Mouse (Mus musculus) CH12.LX (cell line): ENCODE measurements at regions not wholly inside any gene's neighbourhood (a gene's known extent, or its start where the extent isn't known, plus 50 kb on each side); places are given as distances from the start of the nearest gene placed in this dataset.

ENCODE experiments used
- DNase-seq: peaks from one replicate; pipeline ENCODE4 v3.0.0-alpha.2; 2013; ENCODE audit errors: extremely low read depth
- H3K27ac ChIP-seq: 2 replicates; pipeline ENCODE4 v1.5.1; 2012; ENCODE audit warnings: low read depth, mild to moderate bottlenecking, control low read depth, moderate library complexity; ENCODE audit not compliant: insufficient read depth
- H3K27me3 ChIP-seq: replicated peaks from 2 replicates; pipeline ENCODE3; 2012; ENCODE audit warnings: inconsistent platforms
- H3K36me3 ChIP-seq, 2 experiments: replicated peaks in 1 of 2; 2 replicates each; pipeline versions ENCODE3 to v1.6.1; 2012; ENCODE audit warnings: inconsistent platforms in 1 of 2, low read length in 1 of 2, mild to moderate bottlenecking in 1 of 2, mixed read lengths in 1 of 2, moderate library complexity in 1 of 2; ENCODE audit not compliant: control insufficient read depth in 1 of 2, insufficient read depth in 1 of 2
- H3K4me1 ChIP-seq, 2 experiments: 2 replicates each; pipeline ENCODE4 v1.6.1; 2012; ENCODE audit warnings: inconsistent platforms in 1 of 2, moderate library complexity in 1 of 2; ENCODE audit not compliant: insufficient read depth in 2 of 2, control insufficient read depth in 1 of 2
- H3K4me2 ChIP-seq: 2 replicates; pipeline ENCODE4 v1.6.1; 2012; ENCODE audit warnings: low read depth, mild to moderate bottlenecking, control low read depth; ENCODE audit not compliant: poor library complexity, insufficient read depth, severe bottlenecking
- H3K4me3 ChIP-seq, 3 experiments: fragments of 150-350 bp in 1 of 3; sonication (generic) in 1 of 3; replicated peaks in 1 of 3; 2 replicates each; pipeline versions ENCODE3 to v1.5.1; 2011 to 2012; ENCODE audit warnings: low read depth in 2 of 3, low read length in 2 of 3, mild to moderate bottlenecking in 2 of 3, moderate library complexity in 2 of 3, control low read depth in 1 of 3, improper control_type of control experiment in 1 of 3, inconsistent platforms in 1 of 3, mixed read lengths in 1 of 3; ENCODE audit not compliant: poor library complexity in 1 of 3
- H3K79me2 ChIP-seq: replicated peaks from 2 replicates; pipeline ENCODE4 v1.6.1; 2012; ENCODE audit warnings: mild to moderate bottlenecking, moderate library complexity; ENCODE audit not compliant: control insufficient read depth, poor library complexity, insufficient read depth, severe bottlenecking; ENCODE audit errors: extremely low read depth
- H3K9ac ChIP-seq: 2 replicates; pipeline ENCODE4 v1.6.1; 2012; ENCODE audit warnings: low read depth, mild to moderate bottlenecking, control low read depth, moderate library complexity; ENCODE audit not compliant: insufficient read depth
- H3K9me3 ChIP-seq: replicated peaks from 2 replicates; pipeline ENCODE3; 2012; ENCODE audit warnings: low read length, inconsistent platforms, mixed read lengths
- BHLHE40 ChIP-seq: IDR thresholded peaks from 2 replicates; pipeline ENCODE4 v1.6.1; 2011; ENCODE audit warnings: mild to moderate bottlenecking, low read depth, low read length, improper control_type of control experiment
- ELF1 ChIP-seq: IDR thresholded peaks from 2 replicates; pipeline ENCODE4 v1.6.1; 2014; ENCODE audit warnings: low read depth, mild to moderate bottlenecking, inconsistent platforms, low read length, improper control_type of control experiment
- EP300 ChIP-seq: IDR thresholded peaks from 2 replicates; pipeline ENCODE4 v1.6.1; 2011; ENCODE audit warnings: low read length, improper control_type of control experiment
- GABPA ChIP-seq: IDR thresholded peaks from 2 replicates; pipeline ENCODE4 v1.6.1; 2012; ENCODE audit warnings: low read depth, low read length, improper control_type of control experiment, inconsistent platforms; ENCODE audit not compliant: insufficient replicate concordance
- IRF4 ChIP-seq: IDR thresholded peaks from 2 replicates; pipeline ENCODE4 v1.6.1; 2014; ENCODE audit warnings: low read depth, mild to moderate bottlenecking, inconsistent platforms, low read length, improper control_type of control experiment
- KAT2A ChIP-seq: IDR thresholded peaks from 2 replicates; pipeline ENCODE4 v1.6.1; 2012; ENCODE audit warnings: low read length, improper control_type of control experiment, inconsistent platforms; ENCODE audit not compliant: insufficient replicate concordance
- MAFK ChIP-seq: IDR thresholded peaks from 2 replicates; pipeline ENCODE4 v1.6.1; 2011; ENCODE audit warnings: low read length, improper control_type of control experiment; ENCODE audit not compliant: insufficient replicate concordance
- MAX ChIP-seq: IDR thresholded peaks from 2 replicates; pipeline ENCODE4 v1.6.1; 2011; ENCODE audit warnings: low read length, improper control_type of control experiment
- MAZ ChIP-seq: IDR thresholded peaks from 2 replicates; pipeline ENCODE4 v1.6.1; 2012; ENCODE audit warnings: low read depth, mild to moderate bottlenecking, inconsistent platforms, low read length, improper control_type of control experiment, moderate library complexity
- MEF2A ChIP-seq: IDR thresholded peaks from 2 replicates; pipeline ENCODE4 v1.6.1; 2014; ENCODE audit warnings: low read depth, mild to moderate bottlenecking, inconsistent platforms, low read length, improper control_type of control experiment, borderline replicate concordance
- MXI1 ChIP-seq: IDR thresholded peaks from 2 replicates; pipeline ENCODE4 v1.6.1; 2011; ENCODE audit warnings: mild to moderate bottlenecking, low read depth, low read length, improper control_type of control experiment
- NELFE ChIP-seq: IDR thresholded peaks from 2 replicates; pipeline ENCODE4 v1.6.1; 2011; ENCODE audit warnings: low read depth, low read length, improper control_type of control experiment
- PAX5 ChIP-seq: IDR thresholded peaks from 2 replicates; pipeline ENCODE4 v1.6.1; 2012; ENCODE audit warnings: low read length, inconsistent platforms, mixed read lengths
- RAD21 ChIP-seq: IDR thresholded peaks from 2 replicates; pipeline ENCODE4 v1.6.1; 2011; ENCODE audit warnings: low read depth, mild to moderate bottlenecking, low read length, improper control_type of control experiment, moderate library complexity
- RCOR1 ChIP-seq: conservative IDR thresholded peaks from 2 replicates; pipeline ENCODE4 v1.6.1; 2012; ENCODE audit warnings: low read depth, mild to moderate bottlenecking, inconsistent platforms, low read length, improper control_type of control experiment
- TBP ChIP-seq: conservative IDR thresholded peaks from 2 replicates; pipeline ENCODE4 v1.6.1; 2011; ENCODE audit warnings: low read depth, low read length, improper control_type of control experiment
- ZC3H11A ChIP-seq: IDR thresholded peaks from 2 replicates; pipeline ENCODE4 v1.6.1; 2012; ENCODE audit warnings: low read depth, mild to moderate bottlenecking, inconsistent platforms, low read length, improper control_type of control experiment
- ZNF384 ChIP-seq: IDR thresholded peaks from 2 replicates; pipeline ENCODE4 v1.6.1; 2012; ENCODE audit warnings: low read depth, low read length, improper control_type of control experiment, inconsistent platforms
- dilution Hi-C: fragments of 300-500 bp; cut with MboI; formaldehyde crosslinking; loops from 2 replicates; pipeline ENCODE4 v1.14.3; 2020; ENCODE audit warnings: low sequenced_read_pairs; ENCODE audit not compliant: extremely low pct_unique_long_range_greater_than_20kb, extremely low pct_ligation_motif_present
- in situ Hi-C: fragments of 300-500 bp; cut with MboI; formaldehyde crosslinking; loops from 3 replicates; pipeline ENCODE4 v1.14.3; 2019; ENCODE audit warnings: low sequenced_read_pairs, low pct_ligation_motif_present, low pct_unique_long_range_greater_than_20kb, mixed read lengths

DNA sequence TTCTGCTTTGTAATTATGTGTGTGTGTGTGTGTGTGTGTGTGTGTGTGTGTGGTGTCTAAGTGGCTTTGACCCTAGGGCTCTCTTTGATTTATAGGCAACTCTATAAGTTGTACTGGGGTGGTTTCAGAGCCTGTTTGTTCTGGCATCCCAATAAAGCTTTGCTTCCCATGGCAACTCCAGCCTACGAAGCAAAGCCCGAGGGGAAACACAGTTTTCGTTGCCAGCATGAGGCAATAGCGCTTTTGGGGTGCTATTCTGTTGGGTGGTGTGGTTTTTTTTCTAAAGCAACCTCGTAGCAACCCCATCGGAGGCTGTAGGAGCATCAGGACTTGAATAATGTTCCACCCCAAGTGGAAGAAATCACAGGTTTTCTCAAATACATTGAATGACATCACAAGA is 103.3 kb upstream of the Trp63 start:
- no peak overlapping the region for H3K27ac ChIP-seq
- no peak overlapping the region for H3K9ac ChIP-seq
- H3K79me2 ChIP-seq, result no peaks in the 10 kb centered on the region
- peaks cover 2% of the 10 kb centered on the region for H3K27me3 ChIP-seq
- peaks cover 7 to 11% of the 10 kb centered on the region in 2 experiments; a peak in 3 of 4 replicates for H3K4me1 ChIP-seq
- no peak overlapping the region for H3K4me3 ChIP-seq
- dilution Hi-C loops, result no loop called here
- in situ Hi-C loops, result no loop called here
- H3K9me3 ChIP-seq, result no peaks in the 10 kb centered on the region
- H3K4me2 ChIP-seq, result no peak overlapping the region
- TF ChIP-seq PAX5, result no peak
- no peak for TF ChIP-seq RCOR1
- TF ChIP-seq TBP, result no peak
- TF ChIP-seq RAD21, result no peak
- TF ChIP-seq ZNF384, result no peak
- no peak for TF ChIP-seq MAX
- TF ChIP-seq ZC3H11A, result no peak
- no peak for TF ChIP-seq MAZ
- TF ChIP-seq MXI1, result no peak
- TF ChIP-seq ELF1, result no peak
- TF ChIP-seq IRF4, result no peak
- no peak for DNase-seq
- H3K36me3 ChIP-seq, result no peaks in the 10 kb centered on the region

DNA sequence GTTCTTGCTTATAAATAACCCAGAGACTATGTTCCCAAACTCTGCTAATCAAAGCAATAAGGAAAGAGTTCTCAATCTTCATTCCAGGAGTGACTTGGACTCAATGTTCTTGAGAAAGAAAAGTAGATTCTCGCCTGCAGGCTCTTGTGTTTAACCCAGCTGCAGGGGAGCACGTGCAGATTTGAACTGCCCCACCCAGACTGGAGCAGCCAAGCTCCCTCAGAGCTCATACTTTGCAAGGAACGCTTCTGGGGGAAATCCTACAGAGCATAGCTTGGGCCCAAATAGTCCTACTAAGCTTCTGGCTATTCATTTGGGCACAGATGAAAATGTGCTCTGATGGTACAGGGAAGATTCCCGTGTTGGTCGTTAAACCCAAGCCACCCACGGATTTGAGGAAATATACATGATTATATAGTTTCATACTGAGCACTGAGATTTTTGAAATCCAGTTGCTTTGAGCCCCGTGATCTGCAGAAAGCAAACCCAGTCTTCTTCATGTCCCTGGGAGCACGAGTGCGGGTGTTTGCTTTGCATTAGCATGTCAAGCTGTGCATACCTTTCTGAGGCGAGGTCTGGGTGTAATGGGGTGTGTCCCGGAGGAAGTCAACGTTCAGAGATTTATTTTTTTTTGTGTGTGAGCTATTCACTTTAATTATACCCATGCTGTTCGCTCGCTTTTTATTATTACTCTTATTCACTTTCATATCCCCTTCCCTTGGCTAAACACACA is 99.1 kb upstream of the Trp63 start:
- TF ChIP-seq BHLHE40, result peak; percentile 54
- TF ChIP-seq KAT2A, result no peak
- H3K4me2 ChIP-seq, result no peak overlapping the region

DNA sequence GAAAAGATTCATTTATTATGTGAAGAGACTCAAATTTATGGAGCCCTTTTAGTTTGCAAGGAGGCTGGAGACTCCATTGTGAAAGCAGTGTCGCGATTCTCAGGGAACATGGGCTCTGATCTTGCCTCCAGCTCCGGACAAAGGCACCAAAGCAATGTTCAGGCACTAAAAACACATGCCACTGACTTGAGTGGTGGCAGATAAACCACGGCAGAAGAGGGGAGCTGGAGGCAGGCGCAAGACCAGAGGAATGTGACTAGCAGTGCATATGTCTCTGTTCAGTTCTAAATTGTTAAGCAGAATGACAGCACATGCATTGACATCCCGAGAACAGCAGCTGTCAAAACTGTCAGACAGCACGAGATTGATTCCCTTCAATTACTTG is 98.5 kb upstream of the Trp63 start:
- Histone ChIP-seq H3K4me3 (no peak overlapping the region), H3K9me3 (no peaks in the 10 kb centered on the region), H3K36me3 (no peaks in the 10 kb centered on the region), H3K27ac (no peak overlapping the region), H3K27me3 (peaks cover 3% of the 10 kb centered on the region), H3K9ac (no peak overlapping the region), H3K4me1 (peaks cover 12 to 28% of the 10 kb centered on the region in 2 experiments), H3K79me2 (no peaks in the 10 kb centered on the region), H3K4me2 (no peak overlapping the region)
- in situ Hi-C loops, result no loop called here
- DNase-seq, result no peak
- dilution Hi-C loops, result no loop called here
- TF ChIP-seq ZNF384 (no peak), BHLHE40 (no peak), GABPA (no peak), EP300 (no peak), MEF2A (no peak), NELFE (no peak), MAFK (no peak), RCOR1 (no peak)

More for the DNA sequence above, 99.1 kb upstream of the Trp63 start:
- Histone ChIP-seq H3K4me3 (no peak overlapping the region), H3K79me2 (no peaks in the 10 kb centered on the region), H3K36me3 (no peaks in the 10 kb centered on the region), H3K4me1 (peaks cover 12 to 28% of the 10 kb centered on the region in 2 experiments), H3K9ac (no peak overlapping the region), H3K27me3 (peaks cover 3% of the 10 kb centered on the region), H3K27ac (no peak overlapping the region), H3K9me3 (no peaks in the 10 kb centered on the region)
- dilution Hi-C loops, result no loop called here
- DNase-seq, result no peak
- in situ Hi-C loops, result no loop called here
